Mouse (Mus musculus): Measurements from ENCODE around the gene Sf3a1. TPM values are rescaled to one million over a fixed set of nuclear protein-coding genes. Genes with fewer than 3 reads are reported as not detected.

Gene Sf3a1
- polyA plus RNA-seq, 1 experiment, result 35.1 TPM

DNA sequence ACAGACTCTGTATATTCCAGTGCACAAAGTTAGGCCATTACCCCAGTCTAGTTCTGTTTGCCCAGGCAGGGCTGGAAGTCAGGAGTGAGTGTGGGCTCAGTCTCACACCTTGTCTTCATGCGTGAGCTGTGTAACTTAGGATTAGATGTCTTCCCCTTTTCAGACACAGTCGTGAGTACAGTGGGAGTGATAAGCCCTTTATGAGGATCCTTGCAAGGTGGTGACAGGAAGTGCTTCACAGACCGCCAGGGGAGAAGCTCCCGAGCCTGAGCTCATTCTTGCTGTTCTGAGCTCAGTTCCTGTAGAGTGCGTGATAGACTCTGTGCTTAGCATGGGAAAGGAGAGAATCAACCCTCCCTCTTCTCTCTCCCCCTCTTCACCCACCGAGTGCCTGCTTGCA is 46.4 kb downstream of the Sf3a1 start:
- Histone ChIP-seq H3K4me3 (ENCODE audit: control insufficient read depth, low read depth, low read length) (no peak overlapping the region), H3K27me3 (ENCODE audit: control insufficient read depth, insufficient read depth, low read length) (no peaks in the 10 kb centered on the region), H3K4me1 (ENCODE audit: control insufficient read depth, insufficient read depth, low read length) (no peaks in the 10 kb centered on the region; the same call in 1 of the 2 replicates), H3K27ac (ENCODE audit: control insufficient read depth, insufficient read depth, low read depth, low read length) (no peak overlapping the region), H3K36me3 (ENCODE audit: control insufficient read depth, insufficient read depth, low read length) (peaks cover 9% of the 10 kb centered on the region)
- TF ChIP-seq CTCF (IDR thresholded peaks at IDR 0.05; ENCODE audit: control insufficient read depth, insufficient read depth, insufficient replicate concordance, low read depth, low read length), result no peak
- no peak for TF ChIP-seq POLR2A (IDR thresholded peaks at IDR 0.05; ENCODE audit: control insufficient read depth, low read depth, low read length)

DNA sequence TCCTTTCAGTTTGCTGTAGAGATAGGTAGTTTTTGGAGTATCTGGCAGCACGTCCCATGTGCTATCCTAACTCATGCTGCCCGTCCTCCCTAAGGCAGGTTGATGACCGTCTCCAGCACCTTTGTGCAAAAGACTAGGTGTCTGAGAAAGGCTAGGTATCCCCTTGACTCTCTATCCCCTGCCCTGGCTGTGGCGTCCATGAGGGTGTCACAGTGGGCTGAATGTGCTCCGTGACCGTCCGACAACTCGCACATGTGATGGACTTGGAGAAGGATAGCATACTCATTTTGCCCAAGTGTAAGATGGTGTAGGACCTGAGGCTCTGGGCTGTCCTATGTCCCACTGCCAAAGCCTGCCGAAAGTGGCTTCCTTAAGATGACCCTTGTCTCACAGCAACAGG is 47.5 kb downstream of the Sf3a1 start:
- TF ChIP-seq CTCF (IDR thresholded peaks at IDR 0.05; ENCODE audit: control insufficient read depth, insufficient read depth, insufficient replicate concordance, low read depth, low read length) (no peak), POLR2A (IDR thresholded peaks at IDR 0.05; ENCODE audit: control insufficient read depth, low read depth, low read length) (no peak)
- H3K36me3 ChIP-seq (ENCODE audit: control insufficient read depth, insufficient read depth, low read length), result peaks cover 7% of the 10 kb centered on the region
- H3K4me3 ChIP-seq (ENCODE audit: control insufficient read depth, low read depth, low read length), result no peak overlapping the region
- no peak overlapping the region for H3K27ac ChIP-seq (ENCODE audit: control insufficient read depth, insufficient read depth, low read depth, low read length)
- no peaks in the 10 kb centered on the region; the same call in 1 of the 2 replicates for H3K4me1 ChIP-seq (ENCODE audit: control insufficient read depth, insufficient read depth, low read length)
- H3K27me3 ChIP-seq (ENCODE audit: control insufficient read depth, insufficient read depth, low read length), result no peaks in the 10 kb centered on the region

DNA sequence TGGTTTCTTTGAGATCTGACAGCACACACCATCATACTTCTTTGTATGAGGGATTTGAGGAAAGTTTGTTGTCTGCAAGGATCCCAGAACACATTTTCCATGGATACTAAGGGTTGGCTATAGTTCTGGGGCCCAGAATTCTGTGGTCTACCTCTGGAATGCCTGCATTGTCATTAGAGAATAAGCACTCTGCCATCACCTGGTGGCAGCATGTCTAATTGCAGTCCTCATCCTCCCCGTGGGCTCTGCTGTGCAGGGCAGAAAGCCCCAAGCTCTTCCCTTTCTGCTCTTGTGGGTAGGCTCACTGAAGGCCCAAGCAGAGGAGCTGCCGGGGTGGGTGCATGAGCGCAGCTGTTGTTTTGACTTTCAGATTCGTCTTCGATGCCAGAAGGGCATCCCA is 49.4 kb downstream of the Sf3a1 start:
- peak overlapping the region; percentile 19 for H3K27ac ChIP-seq (ENCODE audit: control insufficient read depth, insufficient read depth, low read depth, low read length)
- H3K36me3 ChIP-seq (ENCODE audit: control insufficient read depth, insufficient read depth, low read length), result peaks cover 7% of the 10 kb centered on the region
- peaks cover 2% of the 10 kb centered on the region; the same call in 1 of the 2 replicates for H3K4me1 ChIP-seq (ENCODE audit: control insufficient read depth, insufficient read depth, low read length)
- H3K4me3 ChIP-seq (ENCODE audit: control insufficient read depth, low read depth, low read length), result peak overlapping the region; percentile 60
- no peaks in the 10 kb centered on the region for H3K27me3 ChIP-seq (ENCODE audit: control insufficient read depth, insufficient read depth, low read length)
- TF ChIP-seq POLR2A (IDR thresholded peaks at IDR 0.05; ENCODE audit: control insufficient read depth, low read depth, low read length) (no peak), CTCF (IDR thresholded peaks at IDR 0.05; ENCODE audit: control insufficient read depth, insufficient read depth, insufficient replicate concordance, low read depth, low read length) (peak; percentile 34; the same call in 1 of the 2 replicates)

DNA sequence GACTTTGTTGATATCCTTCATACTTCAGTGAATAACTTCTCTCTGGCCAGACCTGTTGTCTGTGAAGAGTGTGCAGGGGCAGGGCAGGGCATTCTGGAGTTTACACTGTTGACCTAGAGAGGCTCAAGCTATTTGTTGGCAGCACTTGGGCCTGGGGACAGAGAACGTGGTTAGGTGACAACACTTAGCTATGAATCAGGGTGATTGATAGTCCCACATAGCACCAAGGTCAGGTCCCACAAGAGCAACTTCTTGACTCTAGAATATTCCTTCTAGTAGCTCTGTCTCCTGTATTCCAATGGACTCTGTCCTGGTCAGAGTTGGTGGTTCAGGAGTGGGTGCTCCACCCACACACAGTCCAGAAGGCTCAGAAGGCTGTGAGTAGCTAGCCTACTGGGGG is 50.6 kb downstream of the Sf3a1 start:
- Histone ChIP-seq H3K36me3 (ENCODE audit: control insufficient read depth, insufficient read depth, low read length) (peaks cover 7% of the 10 kb centered on the region), H3K27ac (ENCODE audit: control insufficient read depth, insufficient read depth, low read depth, low read length) (no peak overlapping the region)
- TF ChIP-seq CTCF (IDR thresholded peaks at IDR 0.05; ENCODE audit: control insufficient read depth, insufficient read depth, insufficient replicate concordance, low read depth, low read length) (no peak), POLR2A (IDR thresholded peaks at IDR 0.05; ENCODE audit: control insufficient read depth, low read depth, low read length) (no peak)

DNA sequence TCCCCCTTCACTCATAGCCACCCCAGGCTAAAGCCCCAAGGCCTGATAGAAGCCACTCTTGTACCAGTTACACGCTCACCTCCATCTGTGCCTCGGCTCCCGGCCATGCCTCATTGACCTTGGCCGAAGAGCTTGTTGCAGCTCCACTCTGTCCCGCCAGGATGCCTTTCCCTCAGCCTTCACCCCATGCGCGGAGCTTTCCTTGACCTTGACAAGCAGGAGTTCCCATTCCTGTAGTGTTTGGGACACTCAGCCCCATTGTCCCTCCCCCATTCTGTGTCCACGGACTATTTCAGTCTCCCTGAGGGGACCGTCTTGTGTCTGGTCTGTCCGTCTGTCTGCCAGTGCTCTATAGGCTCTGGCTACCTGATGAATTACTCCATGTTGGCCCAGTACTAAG is 53.0 kb downstream of the Sf3a1 start:
- peak overlapping the region; percentile 45 for H3K27ac ChIP-seq (ENCODE audit: control insufficient read depth, insufficient read depth, low read depth, low read length)
- H3K4me1 ChIP-seq (ENCODE audit: control insufficient read depth, insufficient read depth, low read length), result peaks cover 9% of the 10 kb centered on the region
- H3K4me3 ChIP-seq (ENCODE audit: control insufficient read depth, low read depth, low read length), result no peak overlapping the region
- TF ChIP-seq CTCF (IDR thresholded peaks at IDR 0.05; ENCODE audit: control insufficient read depth, insufficient read depth, insufficient replicate concordance, low read depth, low read length), result peak; percentile 27; the same call in 1 of the 2 replicates
- TF ChIP-seq POLR2A (IDR thresholded peaks at IDR 0.05; ENCODE audit: control insufficient read depth, low read depth, low read length), result no peak
- H3K27me3 ChIP-seq (ENCODE audit: control insufficient read depth, insufficient read depth, low read length), result no peaks in the 10 kb centered on the region
- peaks cover 3% of the 10 kb centered on the region; the same call in 1 of the 2 replicates for H3K36me3 ChIP-seq (ENCODE audit: control insufficient read depth, insufficient read depth, low read length)

More for the DNA sequence above, 50.6 kb downstream of the Sf3a1 start:
- Histone ChIP-seq H3K27me3 (ENCODE audit: control insufficient read depth, insufficient read depth, low read length) (no peaks in the 10 kb centered on the region), H3K4me1 (ENCODE audit: control insufficient read depth, insufficient read depth, low read length) (peaks cover 2% of the 10 kb centered on the region; the same call in 1 of the 2 replicates), H3K4me3 (ENCODE audit: control insufficient read depth, low read depth, low read length) (peak overlapping the region; percentile 60)

DNA sequence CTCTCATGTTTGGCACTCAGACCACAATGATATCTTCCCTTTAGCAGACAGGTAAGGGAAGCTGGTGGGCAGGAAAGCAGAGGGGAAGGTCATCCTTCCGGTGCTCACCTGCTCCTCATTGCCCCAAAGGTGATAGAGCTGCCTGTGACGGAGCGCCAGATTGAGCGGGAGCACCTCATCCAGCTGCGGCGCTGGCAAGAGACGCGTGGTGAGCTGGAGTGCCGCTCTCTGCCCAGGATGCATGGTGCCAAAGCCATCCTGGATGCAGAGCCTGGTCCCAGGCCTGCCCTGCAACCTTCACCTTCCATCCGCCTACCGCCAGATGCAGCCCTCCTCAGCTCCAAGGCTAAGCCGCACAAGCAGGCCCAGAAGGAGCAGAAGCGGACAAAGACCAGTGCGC is 54.4 kb downstream of the Sf3a1 start:
- Histone ChIP-seq H3K36me3 (ENCODE audit: control insufficient read depth, insufficient read depth, low read length) (peaks cover 3% of the 10 kb centered on the region; the same call in 1 of the 2 replicates), H3K4me1 (ENCODE audit: control insufficient read depth, insufficient read depth, low read length) (peaks cover 12% of the 10 kb centered on the region), H3K27me3 (ENCODE audit: control insufficient read depth, insufficient read depth, low read length) (no peaks in the 10 kb centered on the region), H3K4me3 (ENCODE audit: control insufficient read depth, low read depth, low read length) (no peak overlapping the region), H3K27ac (ENCODE audit: control insufficient read depth, insufficient read depth, low read depth, low read length) (no peak overlapping the region)
- TF ChIP-seq CTCF (IDR thresholded peaks at IDR 0.05; ENCODE audit: control insufficient read depth, insufficient read depth, insufficient replicate concordance, low read depth, low read length) (no peak), POLR2A (IDR thresholded peaks at IDR 0.05; ENCODE audit: control insufficient read depth, low read depth, low read length) (no peak)

DNA sequence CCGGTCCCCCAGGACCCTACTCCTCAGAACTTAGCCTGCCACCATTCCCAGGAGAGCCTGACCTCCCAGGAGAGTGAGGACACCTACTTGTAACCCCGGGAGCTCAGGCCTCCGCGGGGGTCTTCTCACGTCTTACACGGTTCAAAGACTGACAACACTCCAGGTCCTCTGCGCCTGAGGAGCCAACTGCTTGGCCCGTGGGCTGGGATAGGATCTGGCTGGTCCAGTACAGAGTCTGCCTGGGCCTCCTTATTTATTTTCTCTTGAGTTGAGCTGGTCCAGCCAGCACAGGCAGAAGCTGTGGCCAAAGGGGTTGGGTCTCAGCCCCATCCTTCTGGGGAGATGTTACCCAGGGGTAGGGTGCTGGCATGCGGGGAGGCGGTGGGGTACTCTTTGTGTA is 54.9 kb downstream of the Sf3a1 start:
- Histone ChIP-seq H3K4me3 (ENCODE audit: control insufficient read depth, low read depth, low read length) (no peak overlapping the region), H3K27ac (ENCODE audit: control insufficient read depth, insufficient read depth, low read depth, low read length) (no peak overlapping the region), H3K4me1 (ENCODE audit: control insufficient read depth, insufficient read depth, low read length) (peaks cover 12% of the 10 kb centered on the region), H3K27me3 (ENCODE audit: control insufficient read depth, insufficient read depth, low read length) (no peaks in the 10 kb centered on the region), H3K36me3 (ENCODE audit: control insufficient read depth, insufficient read depth, low read length) (peaks cover 3% of the 10 kb centered on the region; the same call in 1 of the 2 replicates)
- TF ChIP-seq POLR2A (IDR thresholded peaks at IDR 0.05; ENCODE audit: control insufficient read depth, low read depth, low read length) (no peak), CTCF (IDR thresholded peaks at IDR 0.05; ENCODE audit: control insufficient read depth, insufficient read depth, insufficient replicate concordance, low read depth, low read length) (no peak)

All from testis, adult 2 months (tissue).